Mouse (Mus musculus): Measurements from ENCODE around the gene Hoxb13. TPM values are rescaled to one million over a fixed set of nuclear protein-coding genes. Genes with fewer than 3 reads are reported as not detected.

Hoxb13 gene
- polyA plus RNA-seq, 1 experiment from 2014 or later, result not detected

DNA sequence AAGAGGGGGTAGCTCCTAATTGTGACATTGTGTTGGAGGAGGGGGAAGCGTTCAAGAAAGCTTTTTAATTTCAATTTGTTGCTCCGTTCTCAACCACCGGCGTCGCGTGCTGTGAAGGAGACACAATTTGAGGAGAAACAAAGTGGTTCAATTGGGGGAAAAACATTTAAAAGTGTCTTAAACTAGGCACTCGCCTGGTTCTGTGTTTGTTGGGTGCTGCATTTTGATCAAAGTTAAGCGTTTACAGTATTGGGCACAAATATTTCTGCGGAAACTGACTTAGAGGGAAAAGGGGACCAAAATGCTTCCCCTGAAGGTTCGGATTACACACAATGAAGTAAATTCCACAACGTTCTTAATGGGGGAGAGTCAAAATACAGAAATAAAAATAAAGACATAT lies 10.2 kb downstream of the Hoxb13 start:
- Histone ChIP-seq H3K4me1 (replicated peaks) (no peaks in the 10 kb centered on the region), H3K9me3 (replicated peaks) (no peaks in the 10 kb centered on the region), H3K9ac (no peak overlapping the region), H3K4me2 (no peak overlapping the region), H3K36me3 (no peaks in the 10 kb centered on the region), H3K4me3 (replicated peaks) (no peak overlapping the region), H3K27me3 (peaks cover 99% of the 10 kb centered on the region), H3K27ac (no peak overlapping the region)
- ATAC-seq (ENCODE audit: low read depth), result no peak
- no peak for DNase-seq
- WGBS (ENCODE audit: insufficient replicate concordance), result 1% methylated on average over 11 of the region's 11 CpGs

DNA sequence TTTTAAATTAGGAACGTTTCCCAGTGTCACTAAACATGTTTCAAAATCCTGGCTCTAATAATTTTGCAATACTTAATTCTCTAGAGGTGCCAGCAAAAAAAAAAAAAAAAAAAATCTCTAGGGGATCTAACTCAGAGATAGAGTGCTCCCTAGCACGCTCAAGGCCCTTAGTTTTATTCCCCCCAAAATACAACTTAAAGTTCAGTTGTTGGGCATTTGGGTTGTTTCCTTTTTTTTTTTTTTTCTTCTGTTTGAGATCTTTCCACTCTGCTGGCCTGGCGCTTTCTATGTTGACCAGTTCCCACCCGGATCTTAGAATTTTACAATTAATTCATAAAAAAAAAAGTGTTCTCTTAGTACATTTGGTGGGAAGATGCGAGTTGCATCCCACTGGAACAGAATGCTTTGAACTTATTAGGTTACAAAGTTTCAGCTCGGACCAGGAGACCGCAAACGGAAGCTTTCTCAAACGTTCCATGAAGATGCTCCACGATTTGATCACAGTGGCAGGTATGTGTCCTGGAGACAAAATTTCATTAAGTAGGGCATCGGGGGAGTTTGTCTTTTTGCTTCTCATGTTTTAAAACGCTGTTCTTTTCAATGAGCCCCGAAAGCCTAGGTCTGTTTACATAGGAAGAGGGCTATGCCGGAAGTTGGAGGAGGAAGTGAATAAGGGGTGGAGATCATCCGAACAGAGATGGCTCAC lies 11.5 kb downstream of the Hoxb13 start:
- Histone ChIP-seq H3K36me3 (no peaks in the 10 kb centered on the region), H3K27me3 (peaks cover 92% of the 10 kb centered on the region), H3K9ac (no peak overlapping the region), H3K27ac (no peak overlapping the region), H3K9me3 (replicated peaks) (no peaks in the 10 kb centered on the region), H3K4me3 (replicated peaks) (no peak overlapping the region), H3K4me1 (replicated peaks) (no peaks in the 10 kb centered on the region), H3K4me2 (no peak overlapping the region)
- WGBS (ENCODE audit: insufficient replicate concordance), result 4% methylated on average over 15 of the region's 15 CpGs
- ATAC-seq (ENCODE audit: low read depth) (no peak), DNase-seq (no peak)

DNA sequence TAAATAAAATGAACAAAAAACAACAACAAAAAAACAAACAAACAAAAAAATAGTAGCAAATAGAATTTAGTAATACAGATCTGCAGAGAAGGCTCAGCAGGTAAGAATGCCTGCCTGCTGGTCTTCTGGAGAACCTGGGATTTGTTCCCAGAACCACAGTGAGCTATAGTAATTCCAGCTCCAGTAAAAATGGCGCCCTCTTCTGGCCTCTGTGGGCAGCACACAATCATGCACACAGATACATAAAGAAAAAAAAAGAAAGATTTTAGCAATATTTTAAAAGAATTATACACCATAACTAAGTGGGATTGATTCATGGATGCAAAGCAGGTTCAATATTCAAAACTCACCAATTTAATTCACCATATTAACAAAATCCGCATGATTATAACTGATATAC lies 29.7 kb downstream of the Hoxb13 start:
- DNase-seq, result no peak
- Histone ChIP-seq H3K9ac (no peak overlapping the region), H3K27ac (no peak overlapping the region), H3K4me3 (replicated peaks) (no peak overlapping the region), H3K4me2 (no peak overlapping the region), H3K4me1 (replicated peaks) (no peaks in the 10 kb centered on the region), H3K36me3 (no peaks in the 10 kb centered on the region), H3K9me3 (replicated peaks) (no peaks in the 10 kb centered on the region), H3K27me3 (peaks cover 11% of the 10 kb centered on the region; the same call in 1 of the 2 replicates)
- ATAC-seq (ENCODE audit: low read depth), result no peak
- 27% methylated on average over 2 of the region's 2 CpGs for WGBS (ENCODE audit: insufficient replicate concordance)

DNA sequence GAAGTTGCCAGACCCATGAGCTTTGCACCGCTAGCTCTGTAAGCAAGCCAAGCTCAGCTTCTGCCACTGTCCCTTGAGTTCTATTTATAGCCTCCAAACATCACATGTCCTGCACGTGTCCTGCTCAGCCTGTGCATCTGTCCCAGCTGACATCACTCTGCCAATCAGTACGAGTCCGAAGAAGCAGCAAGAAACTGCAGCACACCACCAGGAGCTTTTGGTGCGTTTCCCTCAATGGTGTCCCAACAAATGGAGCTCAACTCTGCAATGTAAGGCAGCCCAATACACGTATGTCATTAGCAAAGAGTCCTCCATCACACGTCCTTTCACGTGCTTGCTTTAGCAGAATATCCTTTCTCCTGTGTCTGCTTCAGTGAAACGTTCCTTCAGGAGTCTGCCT lies 33.6 kb downstream of the Hoxb13 start:
- Histone ChIP-seq H3K27ac (no peak overlapping the region), H3K36me3 (no peaks in the 10 kb centered on the region), H3K9ac (no peak overlapping the region), H3K4me3 (replicated peaks) (no peak overlapping the region), H3K4me2 (no peak overlapping the region), H3K9me3 (replicated peaks) (no peaks in the 10 kb centered on the region), H3K27me3 (peaks cover 11% of the 10 kb centered on the region), H3K4me1 (replicated peaks) (no peaks in the 10 kb centered on the region)
- no peak for ATAC-seq (ENCODE audit: low read depth)
- 54% methylated on average over 9 of the region's 9 CpGs for WGBS (ENCODE audit: insufficient replicate concordance)
- DNase-seq, result no peak

DNA sequence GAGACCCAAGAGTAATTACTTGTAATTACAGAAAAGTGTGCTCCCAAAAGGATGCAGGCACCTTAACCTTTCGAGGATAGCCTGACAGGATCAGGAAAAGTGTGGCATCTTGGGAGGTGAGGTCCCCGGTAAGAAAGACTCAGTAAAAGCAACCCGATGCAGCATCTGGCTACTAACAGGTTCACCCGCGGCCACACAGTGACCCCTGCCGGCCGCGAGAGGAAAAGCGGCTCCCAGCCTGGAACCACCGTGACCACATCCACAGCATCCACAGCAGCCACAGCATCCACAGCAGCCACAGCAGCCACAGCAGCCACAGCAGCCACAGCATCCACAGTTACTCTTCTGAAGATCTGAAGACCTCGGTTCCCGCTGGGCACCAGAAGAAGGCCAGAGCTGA lies 40.8 kb downstream of the Hoxb13 start:
- Histone ChIP-seq H3K27ac (no peak overlapping the region), H3K36me3 (no peaks in the 10 kb centered on the region), H3K4me3 (replicated peaks) (no peak overlapping the region), H3K27me3 (peaks cover 55% of the 10 kb centered on the region), H3K9ac (no peak overlapping the region), H3K4me2 (no peak overlapping the region), H3K9me3 (replicated peaks) (no peaks in the 10 kb centered on the region), H3K4me1 (replicated peaks) (no peaks in the 10 kb centered on the region)
- no peak for ATAC-seq (ENCODE audit: low read depth)
- peak; percentile 6 for DNase-seq
- 2% methylated on average over 12 of the region's 12 CpGs for WGBS (ENCODE audit: insufficient replicate concordance)

DNA sequence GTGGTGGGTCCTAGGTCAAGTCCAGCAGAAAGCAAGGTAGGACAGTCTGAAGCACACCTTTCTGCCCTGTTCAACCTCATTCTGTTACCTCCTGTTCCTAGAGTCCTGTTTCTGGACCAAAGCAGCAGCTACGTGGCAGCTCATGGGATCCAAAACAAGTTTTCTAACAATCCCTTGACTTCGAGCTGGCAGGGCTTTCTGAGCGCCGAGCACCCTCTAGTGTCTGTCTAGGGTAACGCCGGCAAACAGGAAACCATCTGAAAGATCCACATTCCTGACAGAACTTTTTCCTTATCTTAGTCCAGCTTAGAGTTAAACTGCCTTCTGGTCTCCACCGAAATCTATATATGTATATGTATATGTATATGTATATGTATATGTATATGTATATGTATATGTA lies 46.1 kb downstream of the Hoxb13 start:
- Histone ChIP-seq H3K9ac (no peak overlapping the region), H3K4me3 (replicated peaks) (no peak overlapping the region), H3K4me1 (replicated peaks) (no peaks in the 10 kb centered on the region), H3K27me3 (peaks cover 37% of the 10 kb centered on the region), H3K4me2 (no peak overlapping the region), H3K9me3 (replicated peaks) (no peaks in the 10 kb centered on the region), H3K27ac (no peak overlapping the region), H3K36me3 (no peaks in the 10 kb centered on the region)
- WGBS (ENCODE audit: insufficient replicate concordance), result 4% methylated on average over 7 of the region's 7 CpGs
- no peak for ATAC-seq (ENCODE audit: low read depth)
- DNase-seq, result no peak

Other genes with a start within 250 kb of the Hoxb13 start
- 20.8 and 23.9 TPM in 2 replicates for gene Igf2bp1, start 188.4 kb upstream of the Hoxb13 start, polyA plus RNA-seq (2015; fragmentation: Nextera tagmentation; extraction: Ambion mirVana)
- not detected in 2 replicates for gene Gip, start 169.8 kb upstream of the Hoxb13 start, polyA plus RNA-seq (2015; fragmentation: Nextera tagmentation; extraction: Ambion mirVana)
- gene Snf8, start 159.4 kb upstream of the Hoxb13 start, polyA plus RNA-seq (2015; fragmentation: Nextera tagmentation; extraction: Ambion mirVana), result 87.0 and 88.9 TPM in 2 replicates
- 13.7 and 15.2 TPM in 2 replicates for gene Ube2z, start 128.9 kb upstream of the Hoxb13 start, polyA plus RNA-seq (2015; fragmentation: Nextera tagmentation; extraction: Ambion mirVana)
- gene Atp5g1, start 118.6 kb upstream of the Hoxb13 start, polyA plus RNA-seq (2015; fragmentation: Nextera tagmentation; extraction: Ambion mirVana), result 578 and 628 TPM in 2 replicates
- gene Calcoco2, start 82.4 kb upstream of the Hoxb13 start, polyA plus RNA-seq (2015; fragmentation: Nextera tagmentation; extraction: Ambion mirVana), result not detected in 2 replicates
- not detected in 2 replicates for gene Ttll6, start 60.5 kb upstream of the Hoxb13 start, polyA plus RNA-seq (2015; fragmentation: Nextera tagmentation; extraction: Ambion mirVana)
- gene Hoxb9, start 77.1 kb downstream of the Hoxb13 start, polyA plus RNA-seq (2015; fragmentation: Nextera tagmentation; extraction: Ambion mirVana), result 0.06 TPM in 1 of 2 replicates, not detected in the other
- 0.06 TPM in 1 of 2 replicates, not detected in the other for gene Hoxb8, start 87.6 kb downstream of the Hoxb13 start, polyA plus RNA-seq (2015; fragmentation: Nextera tagmentation; extraction: Ambion mirVana)
- 0.16 and 0.32 TPM in 2 replicates for gene Hoxb7, start 92.3 kb downstream of the Hoxb13 start, polyA plus RNA-seq (2015; fragmentation: Nextera tagmentation; extraction: Ambion mirVana)
- 0.07 and 0.14 TPM in 2 replicates for gene Hoxb6, start 98.2 kb downstream of the Hoxb13 start, polyA plus RNA-seq (2015; fragmentation: Nextera tagmentation; extraction: Ambion mirVana)
- gene Hoxb5, start 109.0 kb downstream of the Hoxb13 start, polyA plus RNA-seq (2015; fragmentation: Nextera tagmentation; extraction: Ambion mirVana), result 0.44 and 0.58 TPM in 2 replicates
- gene Hoxb4, start 124.0 kb downstream of the Hoxb13 start, polyA plus RNA-seq (2015; fragmentation: Nextera tagmentation; extraction: Ambion mirVana), result 0.16 and 0.20 TPM in 2 replicates
- 0.08 and 0.13 TPM in 2 replicates for gene Hoxb3, start 129.0 kb downstream of the Hoxb13 start, polyA plus RNA-seq (2015; fragmentation: Nextera tagmentation; extraction: Ambion mirVana)
- 1.2 and 1.7 TPM in 2 replicates for gene Hoxb2, start 156.2 kb downstream of the Hoxb13 start, polyA plus RNA-seq (2015; fragmentation: Nextera tagmentation; extraction: Ambion mirVana)
- 0.05 and 0.08 TPM in 2 replicates for gene Hoxb1, start 171.4 kb downstream of the Hoxb13 start, polyA plus RNA-seq (2015; fragmentation: Nextera tagmentation; extraction: Ambion mirVana)